Mouse (Mus musculus) C2C12 (cell line): ENCODE results near the gene Klf3.

Experiments
- CTCF ChIP-seq: IDR thresholded peaks from one replicate; pipeline ENCODE4 v1.5.1; 2011; ENCODE audit not compliant: control insufficient read depth, insufficient read depth, insufficient read length
- MAX ChIP-seq: IDR thresholded peaks from one replicate; pipeline ENCODE4 v1.6.1; 2011; ENCODE audit warnings: mild to moderate bottlenecking, control low read depth
- USF1 ChIP-seq: IDR thresholded peaks from one replicate; pipeline ENCODE4 v1.6.1; 2011; ENCODE audit warnings: low read depth, mild to moderate bottlenecking, control low read depth, moderate library complexity

GRCm38 (mm10) chr5:64825496-64825895, 22.3 kb downstream of the Klf3 start:
- no peak for TF ChIP-seq CTCF
- TF ChIP-seq USF1, result no peak
- no peak for TF ChIP-seq MAX
